Mouse (Mus musculus): ENCODE measurements around the gene Unc5a. TPM values are rescaled to one million over a fixed set of nuclear protein-coding genes. Genes with fewer than 3 reads are reported as not detected.

The Unc5a gene
- 5.8 and 6.1 TPM in 2 replicates for polyA plus RNA-seq (2016; fragmentation: Nextera tagmentation; extraction: Ambion mirVana)

DNA sequence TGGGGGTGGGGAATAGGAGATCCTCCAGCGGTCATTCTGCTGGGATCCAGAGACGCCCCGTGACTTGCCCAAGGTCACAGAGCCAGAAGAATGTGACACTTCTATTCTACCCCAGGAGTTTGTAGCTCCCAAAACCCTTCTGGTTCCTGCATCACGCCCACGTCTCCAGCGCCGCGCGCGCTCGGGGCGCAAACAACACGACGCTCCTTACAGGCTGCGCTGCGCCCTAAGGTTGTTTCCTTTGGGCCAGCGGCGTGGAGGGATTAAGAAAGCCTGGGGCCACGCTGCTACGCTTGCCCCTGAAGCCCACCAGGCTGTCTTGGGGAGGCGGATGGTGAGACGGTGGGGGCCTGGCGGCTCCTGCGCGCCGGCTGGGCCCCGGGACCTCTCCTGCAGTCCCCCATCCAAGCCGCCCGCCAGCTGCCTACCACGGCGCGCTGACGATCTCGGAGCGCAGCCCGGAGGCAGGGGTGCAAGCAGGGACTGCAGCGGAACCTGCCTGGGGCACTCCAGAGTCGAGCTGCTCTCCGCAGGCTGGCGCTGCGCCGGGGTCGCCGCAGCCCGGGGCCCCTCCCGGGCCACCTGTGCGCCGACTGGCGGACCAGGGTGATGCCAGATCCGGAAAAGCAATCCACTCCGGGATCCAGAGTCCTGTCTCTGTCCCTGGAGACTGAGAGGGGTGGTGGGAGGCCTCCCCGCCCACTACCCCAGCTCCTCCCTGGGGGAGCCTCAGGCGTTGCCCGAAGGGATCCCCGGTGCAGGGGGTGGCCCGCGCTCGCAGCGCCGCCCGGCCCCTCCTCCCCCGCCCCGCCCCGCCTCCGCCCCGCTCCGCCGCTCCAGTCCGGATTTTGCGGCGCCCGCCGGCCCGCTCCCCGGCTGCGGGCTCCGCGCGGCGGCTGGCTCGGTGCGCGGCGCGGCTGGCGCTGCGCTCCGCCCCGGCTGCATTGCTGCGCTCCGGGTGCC, at the start of gene Unc5a:
Gene Unc5a, plus strand, starts transcription at position 881 of the 963 bp plus-strand sequence.
- peak within 1 kb of the TSS; percentile 81 for H3K9ac ChIP-seq
- H3K4me1 ChIP-seq, result peaks cover 39% of the 10 kb centered on the region
- H3K4me3 ChIP-seq, result peak within 1 kb of the TSS; percentile 69
- no peaks in the 10 kb centered on the region for H3K9me3 ChIP-seq (replicated peaks)
- H3K4me2 ChIP-seq (replicated peaks), result peak within 1 kb of the TSS; percentile 99
- WGBS, result under 1% methylated on average over 81 of the region's 91 CpGs
- H3K27ac ChIP-seq, result peak within 1 kb of the TSS; percentile 85
- no peaks in the 10 kb centered on the region for H3K36me3 ChIP-seq
- peak; percentile 73 for ATAC-seq (ENCODE audit: low FRiP score)
- peaks cover 98% of the 10 kb centered on the region for H3K27me3 ChIP-seq

DNA sequence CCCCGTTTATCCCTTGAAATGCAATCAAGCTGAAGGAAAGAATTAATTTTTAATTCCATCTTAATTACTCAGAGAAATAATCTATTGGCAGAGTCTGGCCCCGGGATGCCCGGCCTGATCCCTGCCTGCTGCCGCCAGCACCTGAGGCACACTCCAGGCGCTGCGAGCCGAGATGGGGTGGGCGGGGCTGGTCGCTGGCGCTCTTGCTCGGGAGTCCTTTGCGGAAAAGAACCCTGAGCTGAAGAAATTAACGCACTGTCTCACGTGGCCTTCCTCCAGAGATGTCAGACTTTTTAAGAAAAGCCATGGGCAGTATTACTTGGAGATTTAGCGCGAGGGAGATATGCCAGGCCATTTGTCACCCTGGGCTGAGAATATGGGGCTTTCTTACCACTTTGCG, 37.2 kb upstream of the Unc5a start:
- no peak overlapping the region for H3K9ac ChIP-seq
- ATAC-seq (ENCODE audit: low FRiP score), result peak; percentile 76; the same call in 1 of the 2 replicates
- H3K4me2 ChIP-seq (replicated peaks), result peak overlapping the region; percentile 41
- 3% methylated on average over 17 of the region's 17 CpGs for WGBS
- no peak overlapping the region for H3K27ac ChIP-seq
- H3K4me3 ChIP-seq, result 0 out of 2 replicates have a peak overlapping the region, but pooled peaks have one; percentile 2
- peaks cover 47% of the 10 kb centered on the region for H3K27me3 ChIP-seq
- H3K4me1 ChIP-seq, result peaks cover 20% of the 10 kb centered on the region
- no peaks in the 10 kb centered on the region for H3K9me3 ChIP-seq (replicated peaks)
- no peaks in the 10 kb centered on the region for H3K36me3 ChIP-seq

DNA sequence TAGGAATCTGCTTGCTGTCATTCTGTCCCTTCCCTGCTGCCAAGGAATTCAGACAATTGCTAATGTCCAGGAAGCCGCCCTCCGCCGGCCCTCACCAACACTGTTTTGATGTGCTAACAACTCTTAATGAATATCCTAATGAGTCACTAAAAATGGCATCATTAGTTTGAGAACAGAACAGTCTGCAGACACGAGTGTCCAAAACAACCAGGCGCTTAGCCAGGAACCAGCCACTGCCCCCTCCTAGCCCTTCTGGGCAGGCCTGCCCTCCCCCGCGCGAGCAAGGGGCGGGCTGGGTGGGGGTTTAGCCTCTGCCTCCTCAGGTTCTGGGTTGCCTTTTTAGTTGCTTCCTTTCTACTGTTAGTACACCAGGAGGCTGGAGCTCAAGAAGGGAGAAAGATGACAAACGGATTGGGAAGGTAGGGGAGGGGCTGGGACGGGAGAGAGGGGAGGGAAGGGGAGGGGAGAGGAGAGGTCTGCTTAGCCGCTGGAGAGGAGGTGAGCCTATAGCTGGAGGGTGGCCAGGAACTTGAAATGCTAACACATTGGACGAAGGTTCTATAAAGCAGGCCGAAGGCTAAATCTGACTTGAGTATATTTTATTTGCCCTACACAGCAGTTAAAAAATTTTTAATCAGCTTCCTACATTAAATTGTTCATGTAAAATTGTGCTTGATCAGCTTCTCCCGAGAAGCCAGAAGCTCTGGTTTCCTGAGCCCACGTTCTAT, 36.2 kb upstream of the Unc5a start:
- H3K9me3 ChIP-seq (replicated peaks), result no peaks in the 10 kb centered on the region
- no peaks in the 10 kb centered on the region for H3K36me3 ChIP-seq
- peaks cover 47% of the 10 kb centered on the region for H3K27me3 ChIP-seq
- ATAC-seq (ENCODE audit: low FRiP score), result no peak
- H3K27ac ChIP-seq, result no peak overlapping the region
- peaks cover 20% of the 10 kb centered on the region for H3K4me1 ChIP-seq
- no peak overlapping the region for H3K9ac ChIP-seq
- H3K4me2 ChIP-seq (replicated peaks), result no peak overlapping the region
- WGBS, result 15% methylated on average over 16 of the region's 16 CpGs
- H3K4me3 ChIP-seq, result no peak overlapping the region

DNA sequence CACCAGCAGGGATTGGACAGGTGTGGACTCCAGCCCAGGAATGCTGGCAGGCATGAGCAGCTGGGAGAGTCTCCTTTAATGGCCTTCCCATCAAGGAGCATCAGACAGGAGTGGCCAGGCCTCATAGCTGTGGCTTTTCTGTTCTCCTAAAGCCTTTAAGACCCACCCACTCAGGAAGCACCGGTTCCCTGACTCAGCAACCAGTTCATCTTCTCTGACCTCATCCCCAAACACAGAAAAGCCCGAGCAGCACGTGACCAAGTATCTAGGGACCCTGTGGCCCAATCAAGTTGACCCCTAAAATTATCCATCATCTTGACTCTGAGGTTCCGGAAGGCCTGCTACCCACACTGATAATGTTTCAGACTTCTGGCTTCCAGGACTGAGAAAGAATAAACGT, 32.6 kb upstream of the Unc5a start:
- H3K27me3 ChIP-seq, result peaks cover 26% of the 10 kb centered on the region
- WGBS, result 71% methylated on average over 5 of the region's 5 CpGs
- H3K9me3 ChIP-seq (replicated peaks), result no peaks in the 10 kb centered on the region
- H3K4me2 ChIP-seq (replicated peaks), result no peak overlapping the region
- ATAC-seq (ENCODE audit: low FRiP score), result no peak
- H3K36me3 ChIP-seq, result no peaks in the 10 kb centered on the region
- no peak overlapping the region for H3K9ac ChIP-seq
- peaks cover 14% of the 10 kb centered on the region for H3K4me1 ChIP-seq
- no peak overlapping the region for H3K4me3 ChIP-seq
- H3K27ac ChIP-seq, result no peak overlapping the region

DNA sequence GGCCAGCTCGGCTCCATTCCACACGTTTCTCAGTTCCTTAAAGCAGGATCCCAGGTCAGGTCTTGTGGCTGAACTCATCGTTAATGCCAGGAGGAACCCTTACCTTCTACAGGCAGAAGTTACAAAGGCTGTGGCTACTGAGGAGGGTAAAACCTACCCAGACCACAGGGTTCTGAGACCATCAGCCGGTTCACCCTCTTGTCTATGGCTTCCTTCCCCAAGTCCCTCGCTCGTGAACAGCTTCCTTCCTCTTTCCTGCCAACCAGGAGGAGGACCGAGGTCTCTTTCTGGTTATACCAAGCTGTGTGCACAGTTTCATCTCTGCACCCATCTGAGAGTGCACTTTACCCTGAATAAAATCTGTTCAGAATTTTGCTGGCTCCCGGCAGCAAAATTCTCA, 30.3 kb upstream of the Unc5a start:
- no peaks in the 10 kb centered on the region for H3K4me1 ChIP-seq
- no peak overlapping the region for H3K4me2 ChIP-seq (replicated peaks)
- H3K9ac ChIP-seq, result no peak overlapping the region
- ATAC-seq (ENCODE audit: low FRiP score), result no peak
- peaks cover 3% of the 10 kb centered on the region for H3K27me3 ChIP-seq
- H3K4me3 ChIP-seq, result no peak overlapping the region
- H3K9me3 ChIP-seq (replicated peaks), result no peaks in the 10 kb centered on the region
- no peaks in the 10 kb centered on the region for H3K36me3 ChIP-seq
- 75% methylated on average over 8 of the region's 8 CpGs for WGBS
- H3K27ac ChIP-seq, result no peak overlapping the region

DNA sequence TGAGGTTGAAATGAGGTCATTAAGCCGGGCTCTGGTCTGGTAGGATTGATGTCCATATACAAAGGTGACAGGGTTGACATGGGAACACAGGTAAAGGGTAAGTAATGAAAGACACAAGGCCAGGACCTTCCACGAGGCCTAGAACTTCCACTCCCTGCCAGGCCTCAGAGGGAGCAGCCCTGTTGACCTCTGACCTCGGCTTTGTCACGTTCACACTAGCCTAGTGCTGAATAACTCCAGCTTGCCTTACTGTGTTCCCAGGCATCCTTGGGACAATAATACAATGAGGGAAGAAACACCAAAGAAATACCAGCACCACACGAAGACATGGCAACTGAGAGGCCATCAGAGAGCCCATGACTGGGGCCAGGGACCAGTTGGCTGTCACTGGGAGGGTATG, 29.5 kb upstream of the Unc5a start:
- no peak overlapping the region for H3K4me3 ChIP-seq
- H3K36me3 ChIP-seq, result no peaks in the 10 kb centered on the region
- ATAC-seq (ENCODE audit: low FRiP score), result no peak
- no peaks in the 10 kb centered on the region; the same call in 1 of the 2 replicates for H3K27me3 ChIP-seq
- H3K4me2 ChIP-seq (replicated peaks), result no peak overlapping the region
- no peak overlapping the region for H3K27ac ChIP-seq
- WGBS, result 23% methylated on average over 5 of the region's 5 CpGs
- H3K4me1 ChIP-seq, result no peaks in the 10 kb centered on the region
- no peaks in the 10 kb centered on the region for H3K9me3 ChIP-seq (replicated peaks)
- H3K9ac ChIP-seq, result no peak overlapping the region

DNA sequence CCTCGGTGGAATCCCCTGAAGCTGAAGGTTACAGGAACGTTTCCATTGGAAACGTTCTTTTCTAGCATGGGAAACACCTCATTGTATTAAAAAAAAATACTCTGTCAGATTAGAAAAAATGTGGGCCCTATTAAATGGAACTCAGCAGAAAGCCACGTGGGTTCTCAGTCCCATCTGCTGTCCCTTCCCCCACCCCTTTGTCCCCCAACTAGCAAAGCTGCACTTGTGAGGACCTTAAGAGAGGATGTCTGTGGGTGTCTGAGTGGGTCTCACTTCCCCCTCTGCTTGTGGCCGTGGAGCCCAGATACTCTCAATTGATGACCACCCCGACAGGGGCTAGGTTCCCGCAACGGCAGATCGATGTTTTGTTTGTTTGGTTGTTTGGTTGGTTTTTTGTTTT, 27.5 kb upstream of the Unc5a start:
- Histone ChIP-seq H3K27me3 (no peaks in the 10 kb centered on the region), H3K9me3 (replicated peaks) (no peaks in the 10 kb centered on the region), H3K36me3 (no peaks in the 10 kb centered on the region), H3K4me3 (no peak overlapping the region), H3K9ac (no peak overlapping the region), H3K4me2 (replicated peaks) (no peak overlapping the region), H3K4me1 (no peaks in the 10 kb centered on the region), H3K27ac (no peak overlapping the region)
- WGBS, result 85% methylated on average over 9 of the region's 9 CpGs
- no peak for ATAC-seq (ENCODE audit: low FRiP score)

DNA sequence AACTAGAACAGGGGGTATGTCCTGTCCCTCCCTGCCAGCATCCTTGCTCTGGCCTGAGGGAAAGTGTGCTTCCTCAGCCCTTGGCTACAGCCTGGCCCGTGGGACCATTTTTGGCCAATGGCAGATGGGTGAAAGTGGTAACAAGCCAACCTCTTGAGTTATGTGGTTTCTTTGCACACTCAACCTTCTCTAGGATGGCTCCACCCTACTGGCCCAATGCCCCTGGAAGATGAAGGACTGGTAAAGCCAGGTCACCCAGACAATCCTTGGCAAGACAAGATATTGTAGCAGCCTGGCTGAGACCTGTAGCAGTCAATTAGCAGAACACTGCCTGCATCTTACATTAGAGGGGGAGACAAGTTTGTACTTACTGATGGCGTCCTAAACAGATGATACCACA, 25.5 kb upstream of the Unc5a start:
- Histone ChIP-seq H3K4me2 (replicated peaks) (no peak overlapping the region), H3K4me3 (no peak overlapping the region), H3K4me1 (no peaks in the 10 kb centered on the region), H3K36me3 (no peaks in the 10 kb centered on the region), H3K27ac (no peak overlapping the region), H3K9ac (no peak overlapping the region), H3K27me3 (no peaks in the 10 kb centered on the region), H3K9me3 (replicated peaks) (no peaks in the 10 kb centered on the region)
- 91% methylated on average over 2 of the region's 2 CpGs for WGBS
- ATAC-seq (ENCODE audit: low FRiP score), result no peak

DNA sequence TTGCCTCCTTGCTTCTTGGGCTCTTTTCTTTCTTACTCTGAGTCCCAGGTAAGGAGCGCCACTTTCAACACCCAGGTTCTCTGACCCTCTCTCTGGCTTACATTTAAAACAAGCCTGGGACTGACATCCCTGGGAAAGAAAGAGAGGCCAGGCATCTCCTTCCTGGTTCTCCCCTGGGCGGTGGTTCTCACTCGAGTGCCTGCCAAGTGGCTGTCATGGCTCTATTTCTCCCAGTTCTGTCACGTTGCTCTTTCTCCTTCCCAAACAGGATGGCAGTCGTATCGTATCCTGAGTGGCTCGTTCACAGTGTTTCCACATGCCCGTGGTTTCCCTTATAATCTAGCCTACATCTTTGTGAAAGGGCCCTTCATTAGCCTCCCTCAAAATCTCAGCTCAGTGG, 23.7 kb upstream of the Unc5a start:
- no peaks in the 10 kb centered on the region for H3K36me3 ChIP-seq
- no peak for ATAC-seq (ENCODE audit: low FRiP score)
- H3K4me2 ChIP-seq (replicated peaks), result no peak overlapping the region
- no peaks in the 10 kb centered on the region for H3K9me3 ChIP-seq (replicated peaks)
- no peak overlapping the region for H3K4me3 ChIP-seq
- no peak overlapping the region for H3K9ac ChIP-seq
- WGBS, result 67% methylated on average over 8 of the region's 8 CpGs
- no peaks in the 10 kb centered on the region for H3K27me3 ChIP-seq
- 0 out of 2 replicates have a peak, but pooled peaks cover 4% of the 10 kb centered on the region for H3K4me1 ChIP-seq
- no peak overlapping the region for H3K27ac ChIP-seq

DNA sequence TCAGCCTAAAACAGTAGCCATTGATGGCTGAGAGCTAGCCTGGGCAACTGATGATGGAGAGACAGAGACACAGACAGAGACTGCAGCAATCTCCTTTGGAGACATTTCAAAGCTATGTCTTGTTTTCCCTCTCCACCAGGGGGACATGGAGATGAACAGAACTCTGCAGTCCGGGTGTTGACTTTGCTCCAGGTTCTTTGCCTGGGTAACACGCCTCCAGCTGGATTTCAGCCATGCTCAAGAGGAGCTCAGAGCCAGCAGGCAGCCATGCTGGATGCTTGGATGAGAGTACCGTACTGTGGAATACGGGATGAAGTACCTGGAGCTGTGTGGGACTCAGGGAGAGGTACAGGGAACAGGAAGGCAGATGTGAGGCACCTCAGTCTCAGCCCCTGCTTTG, 22.6 kb upstream of the Unc5a start:
- ATAC-seq (ENCODE audit: low FRiP score), result no peak
- no peak overlapping the region for H3K4me2 ChIP-seq (replicated peaks)
- H3K4me1 ChIP-seq, result 0 out of 2 replicates have a peak, but pooled peaks cover 4% of the 10 kb centered on the region
- no peaks in the 10 kb centered on the region for H3K36me3 ChIP-seq
- no peak overlapping the region for H3K27ac ChIP-seq
- no peaks in the 10 kb centered on the region for H3K9me3 ChIP-seq (replicated peaks)
- 61% methylated on average over 4 of the region's 4 CpGs for WGBS
- H3K27me3 ChIP-seq, result no peaks in the 10 kb centered on the region
- no peak overlapping the region for H3K9ac ChIP-seq
- H3K4me3 ChIP-seq, result no peak overlapping the region

DNA sequence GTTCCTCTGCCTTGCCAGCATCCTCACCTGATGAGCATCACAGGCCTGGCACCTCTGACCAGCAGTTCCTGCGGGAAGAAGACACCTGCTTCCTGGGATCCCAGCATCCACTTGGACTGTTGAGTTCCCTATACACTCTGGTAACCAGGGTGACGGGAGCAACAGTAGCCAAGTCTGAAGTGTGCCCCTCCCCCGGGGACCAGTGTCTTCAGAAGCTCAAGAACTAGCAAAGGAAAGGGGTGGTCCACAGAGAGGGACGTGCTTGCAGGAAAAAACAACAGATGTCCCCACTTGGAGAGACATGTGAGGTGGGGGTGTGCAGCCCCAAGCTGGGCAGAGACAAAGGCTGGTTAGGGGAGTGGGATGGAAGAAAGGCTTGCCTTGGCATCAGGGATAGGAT, 19.1 kb upstream of the Unc5a start:
- ATAC-seq (ENCODE audit: low FRiP score), result no peak
- Histone ChIP-seq H3K4me3 (no peak overlapping the region), H3K9ac (no peak overlapping the region), H3K36me3 (no peaks in the 10 kb centered on the region), H3K9me3 (replicated peaks) (no peaks in the 10 kb centered on the region), H3K4me1 (peaks cover 9% of the 10 kb centered on the region; the same call in 1 of the 2 replicates), H3K4me2 (replicated peaks) (no peak overlapping the region), H3K27ac (no peak overlapping the region), H3K27me3 (peaks cover 16% of the 10 kb centered on the region; the same call in 1 of the 2 replicates)
- 28% methylated on average over 4 of the region's 4 CpGs for WGBS

DNA sequence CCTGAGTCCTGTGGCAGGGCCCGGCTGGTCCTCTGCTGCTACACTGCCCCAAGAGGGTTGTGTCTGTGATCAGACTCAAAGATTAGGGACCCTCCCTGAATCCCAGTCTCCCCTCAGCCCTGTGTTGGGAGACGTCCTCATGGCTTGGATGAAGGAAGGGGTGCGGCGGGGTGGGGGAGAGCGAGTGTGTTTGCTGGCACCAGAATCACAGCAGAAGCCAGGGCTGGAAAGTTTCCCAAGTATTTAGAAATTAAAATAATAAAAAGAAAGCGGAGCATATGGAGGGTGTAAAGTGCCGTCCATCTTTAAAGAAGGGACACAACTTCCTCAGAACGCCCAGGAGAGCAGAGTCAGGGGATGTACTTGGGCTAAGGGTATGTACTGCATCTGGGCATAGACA, 14.3 kb upstream of the Unc5a start:
- Histone ChIP-seq H3K4me1 (peaks cover 16% of the 10 kb centered on the region), H3K27me3 (peaks cover 35% of the 10 kb centered on the region), H3K9ac (no peak overlapping the region), H3K4me3 (no peak overlapping the region), H3K9me3 (replicated peaks) (no peaks in the 10 kb centered on the region), H3K27ac (no peak overlapping the region), H3K36me3 (no peaks in the 10 kb centered on the region), H3K4me2 (replicated peaks) (no peak overlapping the region)
- WGBS, result 87% methylated on average over 8 of the region's 8 CpGs
- ATAC-seq (ENCODE audit: low FRiP score), result no peak
